Comparison of ENCODE assay signal across 14 mouse cellular contexts in the genomic region with DNA sequence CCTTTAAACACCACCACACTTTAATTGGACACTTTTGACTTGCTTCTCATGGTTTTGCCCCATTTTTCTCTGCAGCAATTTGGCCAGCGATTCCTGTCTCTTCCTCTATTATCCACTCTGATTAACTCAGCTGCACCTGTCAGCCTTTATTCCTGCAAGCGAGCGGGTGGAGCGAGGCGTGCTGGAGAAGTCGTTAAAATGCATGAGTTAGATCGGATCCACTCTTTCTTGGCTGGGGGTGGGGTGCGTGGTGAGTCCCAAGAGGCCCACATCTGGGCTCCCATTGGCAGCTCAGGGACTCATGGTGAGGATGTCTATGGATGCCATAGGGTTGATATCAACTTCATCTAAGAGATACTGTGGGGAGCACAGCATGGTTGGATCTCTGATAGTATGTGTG. TPM values are rescaled to one million over a fixed set of nuclear protein-coding genes. Genes with fewer than 3 reads are reported as not detected.
DNase-seq lines count a peak whose midpoint lies in the region; ATAC-seq lines count a peak whose summit lies in the region.
"Had no signal": no experiment of that assay in that cellular context is flagged by ENCODE, and none has a peak within 500 bp of the region (broad histone marks: within the 10 kb centered on the region; RNA-seq: fewer than 3 reads in every experiment).

No protein-coding gene starts in this region.

- peaks cover 2% of the 10 kb centered on the region; the same call in 1 of the 2 replicates for H3K27me3 ChIP-seq in forebrain, embryonic 13.5 days
- H3K27me3 ChIP-seq in forebrain, embryonic 11.5 days (ENCODE audit: control insufficient read depth, insufficient read depth, low read length), result peaks cover 2% of the 10 kb centered on the region; the same call in 1 of the 2 replicates
- H3K27me3 ChIP-seq in midbrain, embryonic 15.5 days (replicated peaks), result no peaks in the 10 kb centered on the region

- peak overlapping the region; percentile 10 for H3K4me2 ChIP-seq in forebrain, embryonic 13.5 days
- H3K4me2 ChIP-seq in forebrain, embryonic 11.5 days (ENCODE audit: low read depth, low read length, severe bottlenecking), result no peak overlapping the region
- H3K4me2 ChIP-seq in midbrain, embryonic 15.5 days, result no peak overlapping the region
- H3K4me2 ChIP-seq: heart, embryonic 15.5 days had no signal

- 15% methylated on average over 8 of the region's 8 CpGs for WGBS in forebrain, embryonic 13.5 days
- WGBS in forebrain, embryonic 11.5 days, result 22% methylated on average over 8 of the region's 8 CpGs
- WGBS in midbrain, embryonic 15.5 days, result 8% methylated on average over 8 of the region's 8 CpGs

- H3K27ac ChIP-seq in forebrain, embryonic 13.5 days, result peak overlapping the region; percentile 51
- H3K27ac ChIP-seq in forebrain, embryonic 11.5 days (ENCODE audit: low read depth, low read length), result no peak overlapping the region
- peak overlapping the region; percentile 69 for H3K27ac ChIP-seq in midbrain, embryonic 15.5 days
- H3K27ac ChIP-seq: heart, embryonic 15.5 days had no signal

- ATAC-seq in forebrain, embryonic 13.5 days, result peak; percentile 54
- ATAC-seq in forebrain, embryonic 11.5 days (replicated peaks; ENCODE audit: low FRiP score), result no peak
- ATAC-seq in midbrain, embryonic 15.5 days (replicated peaks), result 0 out of 2 replicates have a peak, but pooled peaks have one; percentile 28

- no peak overlapping the region for H3K4me3 ChIP-seq in forebrain, embryonic 13.5 days
- H3K4me3 ChIP-seq in forebrain, embryonic 11.5 days (ENCODE audit: low read depth, low read length), result no peak overlapping the region
- H3K4me3 ChIP-seq in midbrain, embryonic 15.5 days, result no peak overlapping the region
- H3K4me3 ChIP-seq: heart, embryonic 15.5 days had no signal

- H3K9me3 ChIP-seq in forebrain, embryonic 13.5 days (replicated peaks), result no peaks in the 10 kb centered on the region
- H3K9me3 ChIP-seq in forebrain, embryonic 11.5 days (ENCODE audit: control insufficient read depth, low read length), result no peaks in the 10 kb centered on the region
- no peaks in the 10 kb centered on the region for H3K9me3 ChIP-seq in midbrain, embryonic 15.5 days
- H3K9me3 ChIP-seq: heart, embryonic 15.5 days had no signal

- no peak overlapping the region for H3K9ac ChIP-seq in forebrain, embryonic 13.5 days
- H3K9ac ChIP-seq in forebrain, embryonic 11.5 days (ENCODE audit: low read length), result no peak overlapping the region
- H3K9ac ChIP-seq in midbrain, embryonic 15.5 days, result no peak overlapping the region
- H3K9ac ChIP-seq: heart, embryonic 15.5 days had no signal

- peaks cover 66% of the 10 kb centered on the region for H3K4me1 ChIP-seq in forebrain, embryonic 13.5 days
- H3K4me1 ChIP-seq in forebrain, embryonic 11.5 days (replicated peaks; ENCODE audit: control insufficient read depth, insufficient read depth, low read length), result peaks cover 15% of the 10 kb centered on the region
- peaks cover 45% of the 10 kb centered on the region for H3K4me1 ChIP-seq in midbrain, embryonic 15.5 days
- H3K4me1 ChIP-seq: heart, embryonic 15.5 days had no signal

- no peaks in the 10 kb centered on the region for H3K36me3 ChIP-seq in forebrain, embryonic 13.5 days (ENCODE audit: poor library complexity, severe bottlenecking)
- no peaks in the 10 kb centered on the region for H3K36me3 ChIP-seq in forebrain, embryonic 11.5 days (ENCODE audit: control insufficient read depth, insufficient read depth, low read length)
- no peaks in the 10 kb centered on the region for H3K36me3 ChIP-seq in midbrain, embryonic 15.5 days (replicated peaks)
- H3K36me3 ChIP-seq: heart, embryonic 15.5 days had no signal

- DNase-seq in forebrain, embryonic 11.5 days (ENCODE audit: low spot score), result no peak
- DNase-seq in right cerebral cortex, adult 18-20 months, result peak; percentile 7
- no peak for DNase-seq in right cerebral cortex, postnatal 4 days
- peak; percentile 13 for DNase-seq in telencephalon, adult 2 months (ENCODE audit: low read depth, low spot score)
- no peak for DNase-seq in urinary bladder, postnatal 36 days (ENCODE audit: low spot score in 2 of 2)
- DNase-seq in kidney, postnatal 10 days, result no peak
- DNase-seq: adrenal gland, postnatal 36 days; cerebellum, postnatal 14 days; heart, adult 11 months; kidney, adult 9 months; lung, postnatal 36 days had no signal

RNA-seq across cellular contexts. Expression of a gene that starts 34.0 kb away (rescaled TPM):
- polyA plus RNA-seq in forebrain, embryonic 13.5 days (2015; fragmentation: Nextera tagmentation; extraction: Ambion mirVana), result 96.6 and 97.1 TPM in 2 replicates
- polyA plus RNA-seq in forebrain, embryonic 11.5 days (2014; fragmentation: Nextera tagmentation; extraction: Ambion mirVana), result 98.3 and 110 TPM in 2 replicates
- polyA plus RNA-seq in midbrain, embryonic 15.5 days (2015; fragmentation: Nextera tagmentation; extraction: Ambion mirVana), result 68.0 and 68.2 TPM in 2 replicates

Comparison
In these comparisons a context has a peak if more than half of its experiments do, and no peak if none do; other contexts are left out.
1. DNase-seq: peak in right cerebral cortex, adult 18-20 months (single experiment) and telencephalon, adult 2 months (single experiment); none in forebrain, embryonic 11.5 days (single experiment), right cerebral cortex, postnatal 4 days (single experiment), urinary bladder, postnatal 36 days (0 of 2) and kidney, postnatal 10 days (single experiment).